Comparison of ENCODE assay signal across 8 mouse cellular contexts in genomic region chr17:6492950-6493349, GRCm38 (mm10).
DNase-seq lines count a peak whose midpoint lies in the region; ATAC-seq lines count a peak whose summit lies in the region.
"Not testable (repeated sequence)": the region's sequence is repeated elsewhere in the genome, so short reads cannot be mapped to it uniquely, and the experiment has no call there.

No protein-coding gene starts in this region.

- not testable (repeated sequence) for H3K27me3 ChIP-seq in hindbrain, embryonic 16.5 days (replicated peaks; ENCODE audit: control insufficient read depth, insufficient read depth, low read length)

- ATAC-seq in hindbrain, embryonic 16.5 days, result peak; percentile 40

- H3K36me3 ChIP-seq in hindbrain, embryonic 16.5 days (ENCODE audit: control insufficient read depth, insufficient read depth, low read length), result not testable (repeated sequence)

- WGBS in hindbrain, embryonic 16.5 days, result 35% methylated on average over 21 of the region's 23 CpGs

- H3K4me3 ChIP-seq in hindbrain, embryonic 16.5 days (ENCODE audit: low read length), result peak overlapping the region; percentile 47

- DNase-seq in adrenal gland, adult (ENCODE audit: inconsistent age in 2 of 2, low spot score in 1 of 2), result peak; percentile 80 to 92
- DNase-seq in embryo, embryonic 10.5 days (ENCODE audit: low spot score), result peak; percentile 14
- DNase-seq in gastrocnemius, postnatal 25 days, result peak; percentile 72
- DNase-seq in layer of hippocampus, postnatal 36 days, result peak; percentile 65 to 70
- peak; percentile 77 for DNase-seq in lung, postnatal 36 days
- peak; percentile 12 for DNase-seq in retina, embryonic 14.5 days (ENCODE audit: low spot score)
- peak; percentile 77 to 85 for DNase-seq in thymus, postnatal 36 days

- H3K4me2 ChIP-seq in hindbrain, embryonic 16.5 days (ENCODE audit: low read length), result peak overlapping the region; percentile 72

- not testable (repeated sequence) for H3K4me1 ChIP-seq in hindbrain, embryonic 16.5 days (ENCODE audit: control insufficient read depth, insufficient read depth, low read depth, low read length)

- not testable (repeated sequence) for H3K9ac ChIP-seq in hindbrain, embryonic 16.5 days (ENCODE audit: low read depth, low read length)

- not testable (repeated sequence) for H3K9me3 ChIP-seq in hindbrain, embryonic 16.5 days (ENCODE audit: control insufficient read depth, low read length)

- not testable (repeated sequence) for H3K27ac ChIP-seq in hindbrain, embryonic 16.5 days (ENCODE audit: low read depth, low read length)

Comparison
In these comparisons a context has a peak if more than half of its experiments do, and no peak if none do; other contexts are left out.
1. DNase-seq: peak in every context shown above with its lines; median percentile 86 in adrenal gland, adult; 81 in thymus, postnatal 36 days; 77 in lung, postnatal 36 days; 72 in gastrocnemius, postnatal 25 days; 68 in layer of hippocampus, postnatal 36 days; 14 in embryo, embryonic 10.5 days; 12 in retina, embryonic 14.5 days.